Mouse (Mus musculus) testis, adult 2 months (tissue): ENCODE measurements at regions not wholly inside any gene's neighbourhood (a gene's known extent, or its start where the extent isn't known, plus 50 kb on each side); places are given as distances from the start of the nearest gene placed in this dataset.

Source experiments
- H3K27ac ChIP-seq: fragments of 200-500 bp; 2 replicates; pipeline ENCODE4 v1.5.1; 2012; ENCODE audit warnings: low read depth, low read length; ENCODE audit not compliant: control insufficient read depth, insufficient read depth
- H3K27me3 ChIP-seq: fragments of 200-500 bp; 2 replicates; pipeline ENCODE4 v1.6.1; 2012; ENCODE audit warnings: mild to moderate bottlenecking, low read length, moderate library complexity; ENCODE audit not compliant: control insufficient read depth, insufficient read depth
- H3K36me3 ChIP-seq: fragments of 200-500 bp; 2 replicates; pipeline ENCODE4 v1.6.1; 2012; ENCODE audit warnings: mild to moderate bottlenecking, low read length; ENCODE audit not compliant: control insufficient read depth, insufficient read depth
- H3K4me1 ChIP-seq: fragments of 200-500 bp; 2 replicates; pipeline ENCODE4 v1.6.1; 2012; ENCODE audit warnings: low read length; ENCODE audit not compliant: control insufficient read depth, insufficient read depth
- H3K4me3 ChIP-seq: fragments of 200-500 bp; 2 replicates; pipeline ENCODE4 v1.5.1; 2012; ENCODE audit warnings: low read depth, mild to moderate bottlenecking, low read length, moderate library complexity, mixed read lengths; ENCODE audit not compliant: control insufficient read depth
- CTCF ChIP-seq: fragments of 200-500 bp; IDR thresholded peaks from 2 replicates; pipeline ENCODE4 v1.5.1; 2012; ENCODE audit warnings: low read depth, mild to moderate bottlenecking, inconsistent platforms, low read length, moderate library complexity; ENCODE audit not compliant: control insufficient read depth, insufficient read depth, insufficient replicate concordance
- POLR2A ChIP-seq: fragments of 200-500 bp; IDR thresholded peaks from 2 replicates; pipeline ENCODE4 v1.6.1; 2012; ENCODE audit warnings: low read depth, mild to moderate bottlenecking, inconsistent platforms, low read length, moderate library complexity; ENCODE audit not compliant: control insufficient read depth

GRCm38 (mm10) chr16:15113989-15114556 is 203.2 kb upstream of the Gm21897 start:
- Histone ChIP-seq H3K27ac (no peak overlapping the region), H3K27me3 (no peaks in the 10 kb centered on the region), H3K36me3 (no peaks in the 10 kb centered on the region), H3K4me3 (no peak overlapping the region), H3K4me1 (no peaks in the 10 kb centered on the region)
- TF ChIP-seq POLR2A, result no peak
- no peak for TF ChIP-seq CTCF

- Histone ChIP-seq H3K4me1 (no peaks in the 10 kb centered on the region), H3K27ac (no peak overlapping the region), H3K4me3 (no peak overlapping the region), H3K36me3 (no peaks in the 10 kb centered on the region), H3K27me3 (no peaks in the 10 kb centered on the region)
- TF ChIP-seq POLR2A (no peak), CTCF (no peak)
Measured at GRCm38 (mm10) chr16:15114574-15115230, 202.6 kb upstream of the Gm21897 start.

DNA sequence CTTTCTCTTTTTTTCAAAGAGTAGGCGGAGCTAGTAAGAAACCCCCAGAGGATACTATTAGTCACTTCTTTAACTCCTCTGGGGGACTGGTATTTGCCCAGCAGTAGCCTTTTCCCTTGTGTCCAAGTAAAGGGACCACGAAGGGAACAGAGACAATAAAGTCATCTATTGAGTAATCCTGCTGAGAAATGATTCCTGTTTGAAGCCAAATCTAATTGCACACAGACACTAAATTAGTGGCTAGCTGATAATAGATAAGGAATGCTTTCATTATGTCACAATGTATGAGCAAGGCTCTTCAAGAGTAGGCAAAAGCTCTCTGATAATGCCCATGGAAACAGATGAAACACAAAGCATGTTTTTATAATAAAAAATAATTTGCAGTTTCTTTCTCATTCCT is 201.9 kb upstream of the Gm21897 start:
- TF ChIP-seq POLR2A (no peak), CTCF (no peak)
- Histone ChIP-seq H3K36me3 (no peaks in the 10 kb centered on the region), H3K27ac (no peak overlapping the region), H3K27me3 (no peaks in the 10 kb centered on the region), H3K4me1 (no peaks in the 10 kb centered on the region), H3K4me3 (no peak overlapping the region)

DNA sequence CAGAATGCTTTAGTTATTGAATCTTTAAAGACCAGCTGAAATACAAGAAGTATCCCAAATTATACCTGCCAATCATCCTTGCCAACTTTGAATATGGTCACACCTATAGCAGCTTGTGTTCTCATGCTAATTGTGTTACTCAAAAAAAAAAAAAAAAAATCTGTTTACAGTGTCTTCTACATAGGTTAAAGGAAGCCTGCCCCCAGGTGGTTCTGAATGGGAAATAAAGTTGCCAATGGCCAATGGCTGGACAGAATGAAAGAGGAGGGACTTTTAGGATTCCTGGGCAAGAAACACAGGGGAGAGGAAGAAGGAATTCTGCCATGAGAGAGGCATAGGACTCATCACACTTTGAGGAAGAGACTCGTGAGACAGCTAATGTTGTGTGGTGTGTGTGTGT is 197.5 kb upstream of the Gm21897 start:
- no peaks in the 10 kb centered on the region for H3K4me1 ChIP-seq
- H3K36me3 ChIP-seq, result no peaks in the 10 kb centered on the region
- H3K4me3 ChIP-seq, result no peak overlapping the region
- TF ChIP-seq CTCF, result no peak
- no peak for TF ChIP-seq POLR2A
- no peak overlapping the region for H3K27ac ChIP-seq
- no peaks in the 10 kb centered on the region for H3K27me3 ChIP-seq

DNA sequence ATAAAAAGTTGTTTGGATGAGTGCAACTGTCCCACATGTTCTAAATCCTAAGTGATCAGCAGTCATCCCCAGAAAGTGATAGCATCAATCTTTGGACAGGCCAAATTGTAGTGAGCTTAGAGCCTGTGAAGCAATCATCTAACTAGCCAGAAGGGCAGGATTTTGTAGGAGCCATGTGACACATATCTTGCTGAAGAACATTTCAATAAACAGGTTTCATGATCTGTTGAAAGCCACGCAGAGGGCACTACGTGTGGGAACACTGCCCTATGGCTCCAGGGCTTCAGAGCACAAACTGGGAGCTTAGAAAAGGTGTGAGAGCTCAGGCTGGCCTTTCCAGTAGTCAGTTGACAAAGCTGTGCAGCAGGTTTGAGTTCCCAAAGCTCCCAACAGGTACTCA is 188.3 kb upstream of the Gm21897 start:
- Histone ChIP-seq H3K27me3 (no peaks in the 10 kb centered on the region), H3K4me1 (no peaks in the 10 kb centered on the region), H3K36me3 (no peaks in the 10 kb centered on the region), H3K27ac (no peak overlapping the region), H3K4me3 (no peak overlapping the region)
- TF ChIP-seq CTCF, result no peak
- TF ChIP-seq POLR2A, result no peak

GRCm38 (mm10) chr16:15129806-15130205 is 187.5 kb upstream of the Gm21897 start:
- no peak for TF ChIP-seq POLR2A
- Histone ChIP-seq H3K4me1 (no peaks in the 10 kb centered on the region), H3K36me3 (no peaks in the 10 kb centered on the region)

GRCm38 (mm10) chr16:15157852-15158251 is 159.4 kb upstream of the Gm21897 start:
- H3K27me3 ChIP-seq, result no peaks in the 10 kb centered on the region
- H3K27ac ChIP-seq, result no peak overlapping the region
- no peak overlapping the region for H3K4me3 ChIP-seq
- H3K4me1 ChIP-seq, result no peaks in the 10 kb centered on the region
- TF ChIP-seq POLR2A (no peak), CTCF (no peak)
- H3K36me3 ChIP-seq, result no peaks in the 10 kb centered on the region

More at GRCm38 (mm10) chr16:15129806-15130205, 187.5 kb upstream of the Gm21897 start:
- Histone ChIP-seq H3K4me3 (no peak overlapping the region), H3K27ac (no peak overlapping the region), H3K27me3 (no peaks in the 10 kb centered on the region)
